Mouse (Mus musculus): ENCODE measurements around the gene Mrpl28.
A peak's percentile ranks its signal among the peaks of the same experiment; 100 is the strongest.

Gene Mrpl28

DNA sequence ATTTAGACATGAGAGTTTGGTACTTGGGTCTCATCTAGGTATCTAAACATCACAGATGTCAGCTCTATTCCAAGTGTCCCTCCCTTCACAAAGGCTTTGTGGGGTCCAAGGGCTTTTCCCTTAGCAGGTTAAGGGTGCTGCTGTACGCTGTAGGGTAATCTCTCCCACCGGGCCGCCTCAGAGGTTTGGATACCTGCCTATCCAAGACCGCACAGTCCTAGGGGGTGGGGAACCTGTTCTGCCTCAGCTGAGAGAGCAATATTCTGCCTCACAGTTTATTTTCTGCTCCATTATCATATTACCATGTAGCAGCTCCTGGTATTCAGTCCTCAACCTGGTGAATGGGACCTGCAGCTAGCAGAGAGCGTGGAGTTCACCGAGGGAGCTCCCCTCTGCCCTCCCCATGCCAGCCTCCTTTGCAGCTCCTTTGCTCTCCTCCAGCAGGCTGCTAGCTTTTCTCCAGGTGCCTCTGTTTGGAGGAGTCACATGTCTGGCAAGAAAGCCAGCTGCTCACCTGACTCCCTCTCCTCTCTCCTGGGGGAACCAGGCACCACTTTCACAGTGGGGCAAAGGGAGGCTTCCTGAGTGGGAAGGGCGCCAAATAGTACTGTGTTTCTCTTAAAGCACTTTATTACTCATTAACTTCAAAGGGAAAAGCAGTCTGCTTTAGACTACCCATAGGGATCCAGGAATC lies 7.9 kb upstream of the Mrpl28 start:
- ATAC-seq (ENCODE audit: insufficient number of reproducible peaks, low FRiP score, low TSS enrichment) = no peak

DNA sequence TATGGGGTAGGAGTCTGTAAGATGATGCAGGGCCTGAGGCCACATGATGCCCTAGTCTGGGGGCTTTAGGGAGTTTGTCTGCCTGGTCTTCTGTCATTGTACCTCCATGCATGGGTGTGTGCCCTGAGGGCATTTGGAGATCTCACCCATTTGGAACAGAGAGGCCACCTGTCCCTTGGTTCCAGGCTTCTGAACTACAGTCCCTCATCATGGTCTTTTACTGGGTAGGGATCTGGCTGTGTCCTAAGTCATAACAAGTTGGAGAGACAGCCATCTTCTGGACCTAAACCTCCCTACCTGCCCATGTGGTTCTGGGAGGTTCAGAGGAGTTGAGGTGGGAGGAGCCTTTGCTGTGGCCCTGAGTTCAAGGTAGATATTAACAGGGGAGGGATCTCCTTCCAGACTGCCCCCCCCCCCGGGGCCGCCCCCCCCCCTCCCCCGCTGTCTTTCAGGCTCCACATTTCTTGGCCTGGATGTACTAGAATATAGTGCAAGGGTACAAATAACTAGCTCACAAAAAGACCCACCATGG lies 7.3 kb upstream of the Mrpl28 start:
- ATAC-seq (ENCODE audit: insufficient number of reproducible peaks, low FRiP score, low TSS enrichment) = no peak

DNA sequence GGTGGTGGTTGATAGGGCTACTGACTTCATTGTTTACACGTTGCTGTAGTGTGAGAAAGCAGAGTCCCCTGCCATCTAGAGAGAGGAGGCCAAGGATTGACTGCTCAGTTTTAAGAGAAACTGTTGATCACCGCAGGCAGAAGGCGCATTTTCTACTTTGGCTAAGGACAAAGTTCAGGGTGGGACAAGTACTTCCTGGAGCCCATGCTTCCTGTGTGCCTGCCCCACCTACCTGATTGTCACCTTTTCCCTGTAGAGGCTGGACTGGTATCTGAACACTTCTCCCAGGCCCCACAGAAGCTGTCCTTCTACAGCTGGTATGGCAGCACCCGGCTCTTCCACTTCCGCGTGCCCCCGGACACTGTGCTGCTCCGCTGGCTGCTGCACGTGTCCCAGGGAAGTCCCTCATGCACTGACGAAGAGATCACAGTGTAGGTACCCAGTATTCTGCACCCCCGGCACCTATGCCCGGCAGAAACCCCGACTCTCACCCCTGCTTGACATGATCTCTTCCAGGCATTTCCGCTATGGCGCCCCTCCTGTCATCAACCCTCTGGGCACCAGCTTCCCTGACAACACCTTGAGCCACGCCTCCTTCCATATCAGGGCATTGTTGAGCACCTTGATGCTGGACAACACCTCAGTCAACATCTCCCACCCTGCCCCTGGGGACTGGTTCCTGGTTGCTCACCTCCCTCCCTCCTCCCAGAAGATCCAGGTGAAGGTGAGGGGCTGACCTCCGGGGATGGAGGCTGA lies 6.6 kb upstream of the Mrpl28 start:
- ATAC-seq (ENCODE audit: insufficient number of reproducible peaks, low FRiP score, low TSS enrichment) = no peak

DNA sequence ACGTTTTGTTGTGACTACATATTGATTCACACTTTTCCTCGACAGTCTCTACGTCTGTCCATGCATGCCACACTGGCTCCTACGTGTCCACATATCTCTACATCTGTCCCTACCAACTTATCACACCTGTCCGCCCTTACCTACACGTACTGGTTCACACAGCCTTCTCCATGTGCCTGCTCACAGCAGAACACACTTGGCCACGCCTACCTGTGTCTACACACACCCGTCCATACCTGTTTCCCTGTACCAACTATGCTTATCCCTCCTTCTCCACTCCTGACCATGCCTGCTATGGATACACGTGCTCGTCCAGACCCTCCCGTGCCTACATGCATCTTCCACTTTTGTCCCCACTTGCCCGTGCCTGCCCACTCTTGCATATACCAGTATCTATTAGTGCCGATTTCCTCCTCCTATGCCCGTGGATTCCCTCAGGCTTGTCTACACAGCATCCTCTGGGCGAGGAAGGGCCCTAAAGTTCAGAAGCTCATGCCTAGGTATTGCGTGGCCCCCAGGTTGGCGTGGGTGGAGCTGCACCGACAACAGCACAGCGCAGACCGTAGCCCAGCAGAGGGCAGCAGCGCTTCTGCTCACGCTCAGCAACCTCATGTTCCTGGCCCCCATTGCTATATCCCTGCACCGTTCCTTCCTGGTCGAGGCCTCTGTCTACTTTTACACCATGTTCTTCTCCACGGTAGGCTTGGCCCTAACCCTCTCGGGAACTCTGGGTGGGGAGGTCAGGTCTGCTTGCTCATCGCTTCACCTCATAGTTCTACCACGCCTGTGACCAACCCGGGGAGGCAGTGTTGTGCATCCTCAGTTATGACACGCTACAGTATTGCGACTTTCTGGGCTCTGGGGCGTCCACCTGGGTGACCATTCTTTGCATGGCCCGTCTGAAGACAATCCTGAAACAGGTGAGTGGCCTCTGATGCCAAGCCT lies 3.3 kb upstream of the Mrpl28 start:
- peak; percentile 54 for ATAC-seq (ENCODE audit: insufficient number of reproducible peaks, low FRiP score, low TSS enrichment)

DNA sequence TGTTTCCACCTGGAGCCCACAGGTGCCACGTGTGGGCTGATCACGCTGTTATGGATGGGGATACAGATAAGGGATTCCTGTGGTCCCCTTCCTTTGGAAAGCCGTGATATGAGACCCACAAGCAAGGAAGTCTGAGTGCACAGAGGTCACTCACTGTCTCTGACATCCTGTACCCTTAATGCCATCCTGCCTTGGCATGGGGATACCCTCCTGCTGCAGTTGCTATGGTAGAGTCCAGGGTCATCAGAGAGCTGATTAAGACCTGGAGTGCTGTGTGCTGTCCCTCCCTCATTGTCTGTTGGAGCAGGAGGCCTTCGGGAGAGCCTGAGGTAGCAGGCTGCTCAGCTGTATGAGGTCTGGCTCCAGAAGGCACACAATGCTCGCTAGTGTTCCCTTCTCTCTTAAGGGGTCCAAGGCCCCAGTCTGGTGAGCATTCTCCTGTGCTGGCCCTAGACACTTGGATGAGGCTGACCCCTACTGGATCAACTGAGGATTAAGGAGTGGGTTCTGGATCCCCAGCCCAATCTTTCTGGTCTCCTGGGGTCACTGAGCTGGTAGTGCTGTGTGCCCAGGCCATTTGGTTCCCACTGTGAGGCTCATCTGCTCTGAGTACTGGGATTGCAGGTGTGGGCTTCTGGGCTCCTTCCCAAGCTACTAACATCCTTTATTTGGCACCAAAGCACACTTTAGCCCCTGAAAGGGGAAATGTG lies 714 bp upstream of the Mrpl28 start:
- ATAC-seq (ENCODE audit: insufficient number of reproducible peaks, low FRiP score, low TSS enrichment) = no peak

DNA sequence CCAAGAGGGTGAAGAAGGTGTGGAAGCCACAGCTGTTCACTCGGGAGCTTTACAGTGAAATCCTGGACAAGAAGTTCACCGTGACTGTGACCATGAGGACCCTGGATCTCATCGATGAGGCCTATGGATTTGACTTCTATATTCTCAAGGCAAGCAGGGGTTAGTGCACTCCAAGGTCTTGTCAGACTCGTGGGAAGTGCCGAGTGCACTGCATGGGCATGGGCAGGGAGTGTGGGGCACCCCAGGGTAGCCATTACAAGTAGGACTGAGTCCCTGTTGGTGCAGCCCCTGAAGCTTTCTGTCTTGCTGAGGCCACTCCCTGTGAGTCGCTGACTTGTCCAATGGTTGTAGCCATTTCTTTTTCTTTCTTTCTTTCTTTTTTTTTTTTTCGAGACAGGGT lies 1.3 kb downstream of the Mrpl28 start:
- ATAC-seq (ENCODE audit: insufficient number of reproducible peaks, low FRiP score, low TSS enrichment) = no peak

DNA sequence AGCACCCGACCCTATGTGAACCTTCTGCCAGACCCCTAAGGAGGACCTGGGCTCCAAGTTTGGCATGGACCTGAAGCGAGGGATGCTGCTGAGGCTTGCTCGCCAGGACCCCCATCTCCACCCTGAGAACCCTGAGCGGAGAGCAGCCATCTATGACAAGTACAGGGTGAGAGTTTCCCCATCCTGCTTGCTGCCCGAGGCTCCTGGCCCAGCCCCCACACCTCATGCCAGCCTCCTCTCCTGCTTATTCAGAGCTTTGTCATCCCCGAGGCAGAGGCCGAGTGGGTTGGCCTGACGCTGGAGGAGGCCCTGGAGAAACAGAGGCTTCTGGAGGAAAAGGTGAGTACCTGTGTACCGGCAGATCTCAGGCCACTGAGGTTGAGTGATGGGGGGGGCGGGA lies 1.9 kb downstream of the Mrpl28 start:
- ATAC-seq (ENCODE audit: insufficient number of reproducible peaks, low FRiP score, low TSS enrichment) = no peak

DNA sequence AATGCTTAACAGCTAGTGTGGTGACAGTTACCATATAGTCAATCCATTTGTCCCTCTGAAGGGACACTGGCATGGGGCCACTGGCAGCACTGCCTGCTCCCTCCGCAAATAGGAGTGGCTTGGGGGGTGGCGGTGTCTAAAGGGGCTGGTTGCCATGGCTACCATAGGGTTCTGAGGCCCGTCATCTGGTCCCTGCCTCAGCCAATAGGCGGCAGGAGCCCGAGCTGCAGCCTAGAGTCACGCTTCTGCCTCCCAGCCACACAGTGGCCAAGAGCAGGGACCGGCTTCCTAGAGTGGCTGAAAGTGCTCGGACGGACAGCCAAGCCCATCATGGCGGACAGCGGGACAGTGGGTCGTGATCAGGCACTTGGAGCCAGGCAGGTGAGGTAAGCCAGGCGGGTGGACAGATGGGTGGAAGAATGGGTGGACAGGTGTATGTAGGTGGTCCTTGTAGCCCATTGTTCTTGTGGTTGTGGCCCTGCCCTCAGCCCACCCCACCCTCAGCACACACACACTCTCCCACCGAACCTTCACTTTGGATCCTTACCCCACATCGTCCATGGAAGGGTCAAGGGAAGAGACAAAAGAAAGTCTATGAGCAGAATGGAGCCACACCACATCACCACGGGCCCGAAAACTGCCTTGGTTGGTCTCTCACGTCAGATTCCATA lies 7.9 kb downstream of the Mrpl28 start:
- no peak for ATAC-seq (ENCODE audit: insufficient number of reproducible peaks, low FRiP score, low TSS enrichment)

DNA sequence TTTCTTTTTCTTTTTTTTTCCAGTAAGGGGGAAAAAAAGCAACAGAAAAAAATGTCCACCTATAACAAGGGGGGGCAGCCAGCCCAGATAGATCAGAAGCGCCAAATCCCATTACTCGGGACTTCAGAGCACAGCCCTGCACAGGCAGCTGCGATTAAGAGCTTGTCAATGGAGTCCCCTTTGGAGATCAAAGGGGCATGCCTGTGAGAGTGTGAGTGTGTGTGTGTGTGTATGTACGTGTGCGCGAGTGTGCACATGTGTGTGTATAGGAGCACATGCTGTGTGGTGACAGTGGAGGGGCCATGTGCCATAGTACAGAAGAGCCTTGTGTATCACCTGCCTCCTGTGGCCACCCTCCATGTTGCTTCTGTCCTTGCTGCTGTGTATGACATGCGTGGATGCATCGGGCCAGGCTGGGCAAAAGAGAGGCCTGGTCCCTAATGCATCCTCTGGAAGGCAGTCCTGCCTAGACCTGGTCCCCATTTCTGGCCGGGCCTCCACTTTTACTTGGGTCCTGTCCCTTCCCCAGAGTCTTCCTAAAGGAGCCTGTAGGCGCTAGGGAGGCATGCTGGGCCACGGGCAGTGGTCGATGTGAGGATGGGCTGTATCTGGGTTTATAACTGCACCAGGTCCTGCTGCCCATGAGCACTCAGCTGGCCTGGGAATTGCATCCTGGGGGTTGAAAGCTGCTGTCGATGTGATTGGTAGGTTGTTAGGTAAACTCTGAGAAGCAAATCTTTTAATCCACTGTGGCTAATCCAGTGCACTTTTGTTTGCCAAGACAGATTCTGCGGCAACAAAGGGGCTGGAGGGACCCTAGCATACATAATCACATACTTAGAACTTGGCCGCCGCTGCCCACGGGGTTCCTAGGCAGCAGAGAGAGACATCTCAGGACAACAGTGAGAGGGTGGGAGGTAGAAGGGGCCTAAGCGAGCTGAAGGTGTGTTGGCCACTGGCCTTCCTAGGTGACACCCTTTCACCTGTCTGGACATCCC lies 8.9 kb downstream of the Mrpl28 start:
- no peak for ATAC-seq (ENCODE audit: insufficient number of reproducible peaks, low FRiP score, low TSS enrichment)

DNA sequence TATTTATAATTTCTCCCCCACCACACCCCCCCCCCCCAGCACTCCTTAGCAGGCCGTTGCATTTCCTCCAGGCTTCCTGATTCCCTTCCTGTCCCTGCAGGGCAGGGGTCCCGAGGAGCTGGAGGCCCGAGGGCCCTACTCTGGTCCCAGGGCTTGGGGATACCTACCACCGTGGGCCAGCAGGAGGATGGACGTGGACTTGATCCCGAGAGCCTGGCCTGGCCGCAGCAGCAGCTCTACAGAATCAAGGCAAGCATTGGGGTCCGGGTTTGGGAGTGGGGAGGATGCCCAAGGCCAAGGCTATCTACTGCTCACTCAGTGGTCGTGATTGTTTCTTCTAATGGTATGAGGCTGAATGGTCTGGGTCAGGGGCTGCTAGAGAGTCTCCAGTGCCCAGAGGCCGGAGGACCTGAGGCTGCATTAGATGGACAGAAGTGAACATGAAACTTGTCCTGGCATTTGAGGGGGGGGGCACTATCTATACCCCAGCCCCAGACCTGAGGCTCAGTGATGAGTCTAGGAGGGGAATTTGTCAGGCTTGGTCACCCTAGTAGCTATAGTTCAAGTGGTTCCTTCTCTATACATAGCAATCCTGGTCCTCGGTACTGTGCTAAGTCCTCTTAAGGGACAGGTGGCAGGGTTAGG lies 13.9 kb downstream of the Mrpl28 start:
- ATAC-seq (ENCODE audit: insufficient number of reproducible peaks, low FRiP score, low TSS enrichment) = no peak

DNA sequence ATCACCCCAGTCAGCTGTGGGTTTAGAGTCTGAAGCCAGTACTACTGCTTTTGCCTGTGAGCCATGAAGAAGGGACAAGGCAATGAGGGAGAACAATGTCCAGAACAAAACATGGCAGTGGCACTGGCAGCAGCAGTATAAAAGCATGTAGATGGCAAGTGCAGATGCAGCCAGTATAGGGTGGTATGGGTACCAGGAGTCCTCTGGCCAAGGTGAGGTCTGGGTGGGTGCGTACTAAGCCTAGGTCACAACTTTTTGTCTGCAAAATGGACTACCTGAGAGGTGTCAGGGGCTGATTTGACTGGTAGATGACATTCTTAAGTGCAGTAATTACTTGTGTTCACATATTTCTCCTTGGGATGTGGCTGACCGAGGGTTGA lies 14.4 kb downstream of the Mrpl28 start:
- no peak for ATAC-seq (ENCODE audit: insufficient number of reproducible peaks, low FRiP score, low TSS enrichment)

DNA sequence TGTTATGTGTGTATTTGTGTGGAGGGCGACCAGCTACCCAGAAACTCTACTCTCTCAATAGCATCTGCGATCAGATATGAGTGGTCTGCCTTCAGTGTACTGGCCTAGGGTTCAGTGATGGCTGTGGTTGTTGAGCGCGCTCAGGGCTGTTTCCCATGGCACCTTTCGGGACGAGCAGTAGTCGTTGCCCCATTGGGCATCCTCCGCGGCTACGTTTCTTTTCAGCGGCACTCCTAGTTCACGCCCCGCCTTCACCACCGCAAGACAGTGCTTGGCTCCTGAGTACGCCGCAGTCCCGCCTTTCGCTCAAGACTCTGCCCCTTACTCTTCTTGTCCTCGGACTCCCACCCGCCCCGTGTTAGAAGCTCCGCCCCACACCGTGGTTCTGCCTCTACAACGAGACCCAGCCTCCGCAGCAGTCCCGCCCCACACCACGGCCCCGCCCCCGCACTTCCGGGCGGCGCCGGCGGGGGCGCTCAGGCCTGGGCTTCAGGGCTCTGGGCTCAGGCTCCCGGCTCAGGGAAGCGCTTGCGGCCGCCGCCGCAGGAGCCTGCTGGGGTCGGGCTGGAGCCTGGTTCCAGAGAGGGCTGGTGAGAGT lies 15.0 kb downstream of the Mrpl28 start, which contains the start of gene Axin1:
Axin1 (plus strand) TSS at position 450 of the 598 bp plus-strand sequence.
- peak; percentile 92 for ATAC-seq (ENCODE audit: insufficient number of reproducible peaks, low FRiP score, low TSS enrichment)

DNA sequence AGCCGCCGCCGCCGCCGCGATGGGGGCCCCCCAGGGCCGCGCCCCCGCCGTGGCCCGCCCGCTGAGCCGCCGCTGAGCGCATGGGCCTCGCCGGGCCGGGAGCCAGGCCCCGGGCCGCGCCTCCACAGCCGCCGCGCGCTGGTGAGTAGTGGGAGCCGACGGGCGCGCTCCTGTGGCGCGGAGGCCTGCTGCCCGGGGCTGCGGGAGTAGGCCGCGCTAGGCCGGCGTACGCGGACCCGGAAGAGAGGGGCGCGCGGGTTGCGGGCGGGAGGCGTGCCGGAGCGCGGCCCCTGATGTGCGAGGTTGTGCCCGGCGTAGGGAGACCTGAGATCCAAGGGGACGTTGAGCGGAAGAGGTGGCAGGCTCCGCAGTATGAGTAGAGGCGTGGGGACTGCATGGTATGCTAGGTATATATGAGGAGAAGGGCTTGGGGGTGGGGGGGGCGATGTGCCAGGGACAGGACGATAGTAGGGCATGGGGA lies 15.6 kb downstream of the Mrpl28 start:
- peak; percentile 32; the same call in 1 of the 2 replicates for ATAC-seq (ENCODE audit: insufficient number of reproducible peaks, low FRiP score, low TSS enrichment)

DNA sequence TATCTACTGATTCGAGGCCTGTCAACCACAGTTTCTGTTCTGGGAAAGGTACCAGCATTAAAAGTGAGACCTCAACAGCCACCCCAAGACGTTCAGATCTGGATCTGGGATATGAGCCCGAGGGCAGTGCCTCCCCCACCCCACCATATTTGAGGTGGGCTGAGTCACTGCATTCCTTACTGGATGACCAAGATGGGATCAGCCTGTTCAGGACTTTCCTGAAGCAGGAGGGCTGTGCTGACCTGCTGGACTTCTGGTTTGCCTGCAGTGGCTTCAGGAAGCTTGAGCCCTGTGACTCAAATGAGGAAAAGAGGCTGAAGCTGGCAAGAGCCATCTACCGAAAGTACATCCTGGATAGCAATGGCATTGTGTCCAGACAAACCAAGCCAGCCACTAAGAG lies 19.5 kb downstream of the Mrpl28 start:
- no peak for ATAC-seq (ENCODE audit: insufficient number of reproducible peaks, low FRiP score, low TSS enrichment)

DNA sequence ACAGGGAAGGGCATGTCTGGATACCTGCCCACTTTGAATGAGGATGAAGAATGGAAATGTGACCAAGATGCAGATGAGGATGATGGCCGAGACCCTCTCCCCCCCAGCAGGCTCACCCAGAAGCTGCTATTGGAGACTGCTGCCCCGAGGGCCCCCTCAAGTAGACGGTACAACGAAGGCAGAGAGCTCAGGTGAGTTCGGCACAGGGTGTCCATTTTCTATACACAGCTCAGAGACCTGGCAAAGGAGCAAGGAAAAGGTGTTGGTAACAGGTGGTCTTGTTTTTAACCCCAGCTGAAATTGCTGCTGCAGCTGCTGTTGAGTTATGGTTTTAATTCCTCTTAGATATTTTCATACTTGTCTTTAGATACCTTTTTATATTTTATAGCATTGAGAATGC lies 20.1 kb downstream of the Mrpl28 start:
- ATAC-seq (ENCODE audit: insufficient number of reproducible peaks, low FRiP score, low TSS enrichment) = no peak

DNA sequence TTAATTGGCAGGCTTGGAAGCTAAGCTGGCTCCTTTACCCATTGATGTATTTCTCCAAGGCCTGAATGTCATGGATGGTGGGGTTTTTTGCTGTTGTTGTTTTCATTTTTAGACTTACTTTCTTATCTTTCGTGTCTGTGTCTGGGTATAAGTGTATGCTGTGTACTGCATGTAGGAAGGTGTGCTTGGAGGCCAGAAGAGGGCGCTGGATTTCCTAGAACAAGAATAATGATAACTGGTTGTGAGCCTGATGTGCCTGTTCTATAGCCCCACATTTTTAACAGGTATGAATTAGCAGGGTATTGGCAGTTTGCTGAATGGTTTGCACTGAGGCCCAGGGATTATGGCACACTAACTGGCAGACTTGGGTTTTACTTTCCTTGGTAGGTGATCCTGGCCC lies 25.8 kb downstream of the Mrpl28 start:
- no peak for ATAC-seq (ENCODE audit: insufficient number of reproducible peaks, low FRiP score, low TSS enrichment)

DNA sequence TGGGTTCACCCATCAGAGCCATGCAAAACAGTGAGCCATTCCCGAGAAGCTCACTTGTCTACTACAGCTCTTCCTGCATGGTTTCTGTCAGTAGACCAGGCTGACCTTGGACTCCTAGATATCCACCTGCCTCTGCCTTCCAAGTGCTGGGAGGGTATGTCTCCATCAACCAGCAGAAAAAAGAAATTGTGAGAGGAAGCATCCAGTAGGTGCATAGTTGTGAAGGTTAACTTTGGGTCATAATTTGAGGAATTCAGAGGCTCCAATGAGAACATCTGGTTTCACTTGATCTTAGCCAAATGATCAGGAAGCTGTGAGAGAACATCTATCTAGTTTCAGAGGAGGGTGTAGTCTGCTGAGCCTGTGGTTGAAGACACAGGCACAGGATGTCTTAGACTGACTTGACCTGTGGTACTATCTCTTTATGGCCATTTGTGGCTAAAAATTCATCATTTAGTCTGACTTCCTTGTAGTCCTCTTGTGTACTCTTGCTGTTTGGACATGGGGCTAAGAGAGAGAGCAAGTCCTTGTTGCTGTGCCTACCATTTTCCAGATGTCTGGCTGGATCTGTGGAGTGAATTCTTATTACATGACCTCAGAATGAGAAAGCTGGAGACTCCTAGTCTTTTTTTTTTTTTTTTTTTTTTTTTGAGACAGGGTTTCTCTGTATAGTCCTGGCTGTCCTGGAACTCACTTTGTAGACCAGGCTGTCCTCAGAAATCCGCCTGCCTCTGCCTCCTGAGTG lies 28.8 kb downstream of the Mrpl28 start:
- ATAC-seq (ENCODE audit: insufficient number of reproducible peaks, low FRiP score, low TSS enrichment) = no peak
